Mouse (Mus musculus): ENCODE measurements around the gene Slc36a2. TPM values are rescaled to one million over a fixed set of nuclear protein-coding genes. Genes with fewer than 3 reads are reported as not detected.

Slc36a2 gene
- total and polyA plus RNA-seq, 3 experiments = 0.04 to 0.17 TPM; not detected in 1

- peak overlapping the region; percentile 73 for H3K27ac ChIP-seq (ENCODE audit: insufficient read depth, low read depth)
- H3K27me3 ChIP-seq (replicated peaks) = no peaks in the 10 kb centered on the region
- dilution Hi-C loops (cut with MboI; ENCODE audit: extremely low pct_ligation_motif_present, extremely low pct_unique_long_range_greater_than_20kb, low sequenced_read_pairs) = no loop called here
- H3K4me2 ChIP-seq (ENCODE audit: insufficient read depth, low read depth, poor library complexity, severe bottlenecking) = peak overlapping the region; percentile 52
- peak; percentile 97 for DNase-seq (ENCODE audit: extremely low read depth)
- H3K4me3 ChIP-seq (replicated peaks in 1 of 3; ENCODE audit: low read depth in 2 of 3, low read length in 2 of 3, poor library complexity in 1 of 3) = peak overlapping the region; percentile 21 to 54 (median 44)
- no peaks in the 10 kb centered on the region for H3K9me3 ChIP-seq (replicated peaks; ENCODE audit: low read length)
- H3K9ac ChIP-seq (ENCODE audit: insufficient read depth, low read depth) = peak overlapping the region; percentile 17; the same call in 1 of the 2 replicates
- H3K4me1 ChIP-seq (ENCODE audit: control insufficient read depth in 1 of 2, insufficient read depth in 2 of 2) = peaks cover 15 to 64% of the 10 kb centered on the region in 2 experiments
- no peaks in the 10 kb centered on the region for H3K79me2 ChIP-seq (replicated peaks; ENCODE audit: control insufficient read depth, extremely low read depth, insufficient read depth, poor library complexity, severe bottlenecking)
- H3K36me3 ChIP-seq (replicated peaks in 1 of 2; ENCODE audit: control insufficient read depth in 1 of 2, insufficient read depth in 1 of 2, low read length in 1 of 2) = peaks cover 0 to 2% of the 10 kb centered on the region in 2 experiments
- in situ Hi-C loops (cut with MboI; ENCODE audit: low pct_ligation_motif_present, low pct_unique_long_range_greater_than_20kb, low sequenced_read_pairs) = no loop called here
- peak; percentile 76; the same call in 1 of the 2 replicates for TF ChIP-seq ELF1 (IDR thresholded peaks at IDR 0.05; ENCODE audit: low read depth, low read length)
- TF ChIP-seq POLR2AphosphoS2 (IDR thresholded peaks at IDR 0.05; ENCODE audit: low read depth, low read length) = peak; percentile 63; the same call in 1 of the 2 replicates
- TF ChIP-seq EP300 (IDR thresholded peaks at IDR 0.05; ENCODE audit: low read length) = peak; percentile 59; the same call in 1 of the 2 replicates
- no peak for TF ChIP-seq PAX5 (IDR thresholded peaks at IDR 0.05; ENCODE audit: low read length)
- TF ChIP-seq NELFE (IDR thresholded peaks at IDR 0.05; ENCODE audit: low read depth, low read length) = peak; percentile 87
- peak; percentile 93 for TF ChIP-seq MAZ (IDR thresholded peaks at IDR 0.05; ENCODE audit: low read depth, low read length)
- 0 out of 2 replicates have a peak, but pooled peaks have one; percentile 10 for TF ChIP-seq JUND (conservative IDR thresholded peaks at IDR 0.05; ENCODE audit: low read depth, low read length)
- TF ChIP-seq SIN3A (IDR thresholded peaks at IDR 0.05; ENCODE audit: low read length) = peak; percentile 83
- peak; percentile 61; the same call in 1 of the 2 replicates for TF ChIP-seq MYC (IDR thresholded peaks at IDR 0.05; ENCODE audit: low read depth, low read length)
- peak; percentile 69; the same call in 1 of the 2 replicates for TF ChIP-seq CHD1 (IDR thresholded peaks at IDR 0.05; ENCODE audit: low read depth, low read length)
- peak; percentile 88 for TF ChIP-seq ETS1 (conservative IDR thresholded peaks at IDR 0.05; ENCODE audit: low read depth, low read length)
- TF ChIP-seq NRF1 (IDR thresholded peaks at IDR 0.05; ENCODE audit: low read depth, low read length) = no peak
- TF ChIP-seq USF1 (IDR thresholded peaks at IDR 0.05; ENCODE audit: low read depth, low read length) = peak; percentile 73
- peak; percentile 49; the same call in 1 of the 2 replicates for TF ChIP-seq RCOR1 (conservative IDR thresholded peaks at IDR 0.05; ENCODE audit: low read depth, low read length)
- no peak; the same call in 1 of the 2 replicates for TF ChIP-seq MXI1 (IDR thresholded peaks at IDR 0.05; ENCODE audit: low read depth, low read length)
- no peak for TF ChIP-seq ZC3H11A (IDR thresholded peaks at IDR 0.05; ENCODE audit: low read depth, low read length)
- TF ChIP-seq JUN (IDR thresholded peaks at IDR 0.05; ENCODE audit: insufficient read depth, low read depth, low read length) = no peak
- TF ChIP-seq BHLHE40 (IDR thresholded peaks at IDR 0.05; ENCODE audit: low read depth, low read length) = peak; percentile 98
- TF ChIP-seq MAFK (IDR thresholded peaks at IDR 0.05; ENCODE audit: insufficient replicate concordance, low read length) = peak; percentile 62; the same call in 1 of the 2 replicates
- TF ChIP-seq MEF2A (IDR thresholded peaks at IDR 0.05; ENCODE audit: borderline replicate concordance, low read depth, low read length) = peak; percentile 81; the same call in 1 of the 2 replicates
- TF ChIP-seq KAT2A (IDR thresholded peaks at IDR 0.05; ENCODE audit: insufficient replicate concordance, low read length) = 0 out of 2 replicates have a peak, but pooled peaks have one; percentile 23
- TF ChIP-seq CHD2 (IDR thresholded peaks at IDR 0.05; ENCODE audit: low read length) = no peak; the same call in 1 of the 2 replicates
- TF ChIP-seq ZNF384 (IDR thresholded peaks at IDR 0.05; ENCODE audit: low read depth, low read length) = 0 out of 2 replicates have a peak, but pooled peaks have one; percentile 8
- TF ChIP-seq HCFC1 (IDR thresholded peaks at IDR 0.05; ENCODE audit: low read depth, low read length) = peak; percentile 39; the same call in 1 of the 2 replicates
- TF ChIP-seq USF2 (conservative IDR thresholded peaks at IDR 0.05; ENCODE audit: low read depth, low read length) = peak; percentile 55
- no peak for TF ChIP-seq SMC3 (IDR thresholded peaks at IDR 0.05; ENCODE audit: low read depth, low read length)
- TF ChIP-seq IRF4 (IDR thresholded peaks at IDR 0.05; ENCODE audit: low read depth, low read length) = peak; percentile 65
- no peak for TF ChIP-seq ZKSCAN1 (IDR thresholded peaks at IDR 0.05; ENCODE audit: borderline replicate concordance, low read depth, low read length)
- peak; percentile 79 for TF ChIP-seq ZMIZ1 (IDR thresholded peaks at IDR 0.05; ENCODE audit: low read depth, low read length)
- no peak for TF ChIP-seq CTCF (conservative IDR thresholded peaks at IDR 0.05 in 1 of 2, IDR thresholded peaks at IDR 0.05 in 1 of 2; ENCODE audit: low read depth in 2 of 2, low read length in 2 of 2)
- no peak for TF ChIP-seq GABPA (IDR thresholded peaks at IDR 0.05; ENCODE audit: insufficient replicate concordance, low read depth, low read length)
- TF ChIP-seq E2F4 (IDR thresholded peaks at IDR 0.05; ENCODE audit: insufficient replicate concordance, low read depth, low read length) = 0 out of 2 replicates have a peak, but pooled peaks have one; percentile 4
- peak; percentile 76 for TF ChIP-seq TCF12 (IDR thresholded peaks at IDR 0.05; ENCODE audit: low read depth, low read length)
- TF ChIP-seq UBTF (IDR thresholded peaks at IDR 0.05; ENCODE audit: low read depth, low read length) = no peak
- TF ChIP-seq POLR2A (IDR thresholded peaks at IDR 0.05; ENCODE audit: low read depth, low read length) = peak; percentile 89
- no peak for TF ChIP-seq RAD21 (IDR thresholded peaks at IDR 0.05; ENCODE audit: low read depth, low read length)
- peak; percentile 54; the same call in 1 of the 2 replicates for TF ChIP-seq MAX (IDR thresholded peaks at IDR 0.05; ENCODE audit: low read length)
Observed at GRCm38 (mm10) chr11:55136770-55137547, 47.9 kb downstream of the Slc36a2 start.
